Mouse (Mus musculus) ES-E14 (cell line): ENCODE data around the gene Jade1. TPM values are rescaled to one million over a fixed set of nuclear protein-coding genes. Genes with fewer than 3 reads are reported as not detected.

Experiments used
- DNase-seq: peaks from one replicate; pipeline ENCODE4 v3.0.0-alpha.2; 2013; ENCODE audit warnings: low read depth, low spot score
- H3K27ac ChIP-seq: 2 replicates; pipeline ENCODE4 v1.5.1; 2012; ENCODE audit warnings: low read depth, mild to moderate bottlenecking, low read length, moderate library complexity, mixed read lengths; ENCODE audit not compliant: poor library complexity, insufficient read depth, severe bottlenecking
- H3K36me3 ChIP-seq: 2 replicates; pipeline ENCODE4 v1.6.1; 2012; ENCODE audit warnings: mild to moderate bottlenecking, low read length, moderate library complexity, mixed read lengths; ENCODE audit not compliant: control insufficient read depth, poor library complexity, insufficient read depth, severe bottlenecking
- H3K4me1 ChIP-seq, 2 experiments: fragments of 150-350 bp in 1 of 2; sonication (generic) in 1 of 2; 2 replicates each; pipeline ENCODE4 v1.6.1; 2012; ENCODE audit warnings: low read length in 2 of 2, mild to moderate bottlenecking in 1 of 2, mixed read lengths in 1 of 2; ENCODE audit not compliant: control insufficient read depth in 2 of 2, insufficient read depth in 2 of 2, poor library complexity in 1 of 2
- H3K4me3 ChIP-seq, 2 experiments: fragments of 150-350 bp in 1 of 2; sonication (generic) in 1 of 2; 2 replicates each; pipeline ENCODE4 v1.5.1; 2012; ENCODE audit warnings: low read length in 2 of 2, low read depth in 1 of 2, mild to moderate bottlenecking in 1 of 2, mixed read lengths in 1 of 2; ENCODE audit not compliant: insufficient read depth in 1 of 2, poor library complexity in 1 of 2, severe bottlenecking in 1 of 2
- H3K9ac ChIP-seq: 2 replicates; pipeline ENCODE4 v1.6.1; 2012; ENCODE audit warnings: low read depth, mild to moderate bottlenecking, low read length, mixed read lengths; ENCODE audit not compliant: poor library complexity, insufficient read depth, severe bottlenecking
- H3K9me3 ChIP-seq: fragments of 150-350 bp; sonication (generic); 2 replicates; pipeline ENCODE4 v1.6.1; 2012; ENCODE audit warnings: low read depth, mild to moderate bottlenecking, low read length; ENCODE audit not compliant: control insufficient read depth, insufficient read depth
- CHD2 ChIP-seq: IDR thresholded peaks from 2 replicates; pipeline ENCODE4 v1.6.1; 2014; ENCODE audit warnings: mild to moderate bottlenecking, low read depth, low read length, inconsistent platforms
- HCFC1 ChIP-seq: IDR thresholded peaks from 2 replicates; pipeline ENCODE4 v1.6.1; 2012; ENCODE audit warnings: low read length, inconsistent platforms, borderline replicate concordance; ENCODE audit not compliant: insufficient read depth
- MAFK ChIP-seq: IDR thresholded peaks from 2 replicates; pipeline ENCODE4 v1.6.1; 2014; ENCODE audit warnings: mild to moderate bottlenecking, low read depth, low read length, inconsistent platforms; ENCODE audit not compliant: insufficient read depth
- ZC3H11A ChIP-seq: IDR thresholded peaks from 2 replicates; pipeline ENCODE4 v1.6.1; 2012; ENCODE audit warnings: low read depth, mild to moderate bottlenecking, inconsistent platforms, low read length, borderline replicate concordance
- ZNF384 ChIP-seq: IDR thresholded peaks from 2 replicates; pipeline ENCODE4 v1.6.1; 2012; ENCODE audit warnings: low read depth, low read length, inconsistent platforms
- in situ Hi-C, 2 experiments: fragments of 600-800 bp; cut with MboI; formaldehyde crosslinking; loops; one replicate each; pipeline ENCODE4 v1.15.1; 2025; ENCODE audit warnings: low sequenced_read_pairs in 2 of 2, inconsistent platforms in 1 of 2; ENCODE audit not compliant: unreplicated experiment in 2 of 2
- total RNA-seq: library from RNA; depleted of rRNA; stranded (reverse); fragments of 300-350 nt; gene quantifications from 2 replicates; pipeline ENCODE4 v1.2.3, GENCODE M21; 2012

Jade1 gene
- total RNA-seq, 1 experiment: 218 TPM

DNA sequence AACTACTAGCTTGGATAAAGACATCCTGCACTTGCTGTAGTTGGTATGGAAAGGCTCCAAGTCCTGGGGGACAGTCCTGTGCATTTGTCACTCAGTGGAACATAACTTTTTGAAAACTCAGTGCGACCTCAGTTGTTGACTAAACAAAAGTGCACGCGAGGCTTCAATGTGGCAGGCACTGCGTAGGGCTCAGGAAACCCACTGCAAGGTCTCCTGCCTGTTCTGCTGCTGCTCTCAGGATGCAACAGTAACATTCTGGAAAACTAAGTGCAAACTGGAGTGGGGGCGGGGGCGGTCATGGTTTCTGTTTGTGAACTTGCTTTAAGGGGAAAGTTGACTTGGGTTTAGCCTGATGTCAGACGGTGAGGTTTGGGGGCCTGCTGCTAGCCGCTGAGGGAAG lies 51.9 kb downstream of the Jade1 start:
- DNase-seq: no peak
- Histone ChIP-seq H3K36me3 (peaks cover 74% of the 10 kb centered on the region), H3K9ac (no peak overlapping the region), H3K27ac (no peak overlapping the region), H3K4me1 (peaks cover 0 to 13% of the 10 kb centered on the region in 2 experiments; a peak in 3 of 4 replicates), H3K9me3 (no peaks in the 10 kb centered on the region), H3K4me3 (no peak overlapping the region)
- TF ChIP-seq CHD2 (no peak), ZC3H11A (no peak)
- in situ Hi-C loops: no loop called here

DNA sequence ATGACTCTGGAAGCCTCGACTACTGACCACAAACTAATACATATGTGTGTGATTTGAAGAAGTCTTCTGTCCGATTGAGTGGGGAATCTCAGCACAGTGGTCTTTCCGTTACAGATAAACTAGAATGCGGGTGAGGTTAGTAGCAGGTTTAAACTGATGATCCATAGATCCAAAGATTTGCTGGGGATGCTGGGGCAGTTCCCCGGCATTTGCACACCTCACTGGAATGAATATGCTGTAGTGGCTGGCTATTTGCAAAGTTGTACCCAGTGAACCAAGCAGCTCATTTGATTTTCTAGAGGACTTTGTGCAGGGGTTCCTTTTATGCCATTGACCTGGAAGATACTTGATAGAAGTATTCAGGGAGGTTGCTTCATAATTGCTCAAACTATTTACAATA lies 53.5 kb downstream of the Jade1 start:
- Histone ChIP-seq H3K9ac (no peak overlapping the region), H3K9me3 (no peaks in the 10 kb centered on the region), H3K4me3 (no peak overlapping the region), H3K4me1 (peaks cover 0 to 10% of the 10 kb centered on the region in 2 experiments; a peak in 1 of 4 replicates), H3K36me3 (peaks cover 71% of the 10 kb centered on the region), H3K27ac (no peak overlapping the region)
- DNase-seq: no peak
- TF ChIP-seq MAFK (no peak), ZC3H11A (no peak), CHD2 (no peak), ZNF384 (no peak), HCFC1 (no peak)
- in situ Hi-C loops: no loop called here

DNA sequence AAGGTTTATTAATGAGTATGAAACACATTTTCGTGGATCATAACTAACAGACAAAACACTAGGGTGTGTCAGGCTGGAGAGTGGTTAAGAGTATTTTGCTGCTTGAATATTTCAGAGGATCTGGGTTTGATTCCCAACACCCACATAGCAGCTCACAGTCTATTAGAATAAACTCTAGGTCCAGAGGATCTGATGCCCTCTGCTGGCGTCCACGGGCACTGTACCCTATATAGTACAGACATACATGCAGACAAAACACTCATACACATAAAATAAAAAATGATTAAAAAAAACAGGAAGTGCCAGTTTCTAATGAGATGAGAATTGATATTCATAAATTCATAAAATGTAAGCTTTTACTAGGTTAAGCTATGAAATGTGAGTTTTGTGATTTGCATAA lies 56.7 kb downstream of the Jade1 start:
- DNase-seq: no peak
- TF ChIP-seq MAFK: no peak
- TF ChIP-seq CHD2: no peak
- TF ChIP-seq ZNF384: no peak
- TF ChIP-seq ZC3H11A: no peak
- TF ChIP-seq HCFC1: no peak
- Histone ChIP-seq H3K9ac (no peak overlapping the region), H3K4me1 (no peaks in the 10 kb centered on the region), H3K27ac (no peak overlapping the region), H3K9me3 (no peaks in the 10 kb centered on the region), H3K4me3 (no peak overlapping the region), H3K36me3 (peaks cover 53% of the 10 kb centered on the region)
- in situ Hi-C loops: no loop called here

DNA sequence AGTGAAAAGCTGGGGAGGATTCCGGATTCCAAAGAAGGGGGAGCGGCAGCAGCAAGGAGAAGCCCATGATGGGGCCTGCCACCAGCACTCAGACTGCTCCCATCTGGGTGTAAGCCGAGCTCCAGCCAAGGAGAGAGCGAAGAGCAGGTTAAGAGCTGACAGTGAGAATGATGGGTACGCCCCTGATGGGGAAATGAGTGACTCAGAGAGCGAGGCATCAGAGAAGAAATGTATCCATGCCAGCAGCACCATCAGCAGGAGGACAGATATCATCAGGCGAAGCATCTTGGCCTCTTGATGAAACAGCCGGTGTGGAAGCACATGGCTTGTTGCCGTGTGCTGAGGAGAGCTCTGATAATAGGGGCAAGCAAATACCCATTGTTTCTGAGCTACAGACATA lies 58.2 kb downstream of the Jade1 start:
- H3K4me1 ChIP-seq: no peaks in the 10 kb centered on the region
- no peak for DNase-seq
- no peaks in the 10 kb centered on the region for H3K9me3 ChIP-seq
- peaks cover 46% of the 10 kb centered on the region for H3K36me3 ChIP-seq
- in situ Hi-C loops: no loop called here
- no peak overlapping the region for H3K27ac ChIP-seq
- no peak overlapping the region for H3K9ac ChIP-seq
- H3K4me3 ChIP-seq: no peak overlapping the region
- TF ChIP-seq CHD2: no peak
- TF ChIP-seq ZC3H11A: no peak
- TF ChIP-seq MAFK: no peak
- no peak for TF ChIP-seq HCFC1
- no peak for TF ChIP-seq ZNF384

DNA sequence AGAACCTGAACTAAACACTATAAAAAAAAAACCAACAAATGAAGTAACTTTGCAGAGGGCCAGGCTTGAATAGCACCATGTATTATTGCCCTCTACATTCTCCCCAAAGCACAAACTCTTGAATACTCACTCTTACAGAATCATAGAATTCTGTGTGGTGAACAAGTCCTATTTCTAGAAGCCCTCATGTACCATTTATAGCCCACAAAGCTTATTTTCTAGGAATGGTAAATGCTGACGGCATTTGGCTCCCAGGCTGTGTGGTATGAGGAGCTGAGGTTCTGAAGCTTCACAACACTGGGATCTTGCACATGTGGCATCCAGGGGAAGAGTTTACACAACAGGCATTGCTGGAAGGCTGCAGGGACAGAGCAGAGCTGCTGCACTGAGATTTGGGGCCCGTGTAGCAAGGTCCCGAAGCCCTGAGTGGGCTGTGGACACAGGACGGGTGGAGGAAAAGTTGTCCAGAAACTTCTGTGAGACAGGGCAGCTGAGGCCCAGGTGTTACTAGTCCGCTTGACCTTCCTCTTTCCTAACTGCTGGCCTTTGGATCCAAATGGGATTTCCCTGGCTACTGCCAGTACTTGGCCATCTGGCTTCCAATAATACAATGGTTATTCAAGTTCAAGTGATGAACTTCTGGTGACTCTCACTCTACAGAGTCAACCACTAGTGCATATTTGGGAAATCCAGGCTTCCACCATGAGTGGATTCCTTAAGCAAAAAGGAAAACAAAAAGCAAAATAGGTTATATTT lies 58.9 kb downstream of the Jade1 start:
- Histone ChIP-seq H3K4me3 (no peak overlapping the region), H3K4me1 (no peaks in the 10 kb centered on the region), H3K27ac (no peak overlapping the region), H3K9me3 (no peaks in the 10 kb centered on the region), H3K9ac (no peak overlapping the region), H3K36me3 (peaks cover 39% of the 10 kb centered on the region)
- DNase-seq: no peak
- in situ Hi-C loops: no loop called here
- no peak for TF ChIP-seq MAFK
- TF ChIP-seq CHD2: no peak
- no peak for TF ChIP-seq HCFC1
- no peak for TF ChIP-seq ZNF384
- no peak for TF ChIP-seq ZC3H11A
